Mouse (Mus musculus) CD4-positive helper T cell, adult 2 months (primary cell): ENCODE measurements around the gene Olfr765.
A peak's percentile ranks its signal among the peaks of the same experiment; 100 is the strongest.
"Not testable (repeated sequence)": the region's sequence is repeated elsewhere in the genome, so short reads cannot be mapped to it uniquely, and the experiment has no call there.

Source experiments
- DNase-seq: peaks from one replicate; pipeline ENCODE4 v3.0.0-alpha.2; 2012; ENCODE audit warnings: low read depth, missing footprints, low spot score

Gene Olfr765

GRCm38 (mm10) chr10:129049898-129050297 is at the start of gene Olfr765:
Gene Olfr765 (minus strand): TSS chr10:129049998.
- DNase-seq: not testable (repeated sequence)

- no peak for DNase-seq
Measured at GRCm38 (mm10) chr10:129099275-129099674, 49.5 kb upstream of the Olfr765 start, which contains the start of gene Olfr768. Gene Olfr768 (minus strand): TSS chr10:129099375.

GRCm38 (mm10) chr10:129082810-129083209 is 33.0 kb upstream of the Olfr765 start, which contains the start of gene Olfr767:
Gene Olfr767 (minus strand): TSS chr10:129082910.
- not testable (repeated sequence) for DNase-seq

DNA sequence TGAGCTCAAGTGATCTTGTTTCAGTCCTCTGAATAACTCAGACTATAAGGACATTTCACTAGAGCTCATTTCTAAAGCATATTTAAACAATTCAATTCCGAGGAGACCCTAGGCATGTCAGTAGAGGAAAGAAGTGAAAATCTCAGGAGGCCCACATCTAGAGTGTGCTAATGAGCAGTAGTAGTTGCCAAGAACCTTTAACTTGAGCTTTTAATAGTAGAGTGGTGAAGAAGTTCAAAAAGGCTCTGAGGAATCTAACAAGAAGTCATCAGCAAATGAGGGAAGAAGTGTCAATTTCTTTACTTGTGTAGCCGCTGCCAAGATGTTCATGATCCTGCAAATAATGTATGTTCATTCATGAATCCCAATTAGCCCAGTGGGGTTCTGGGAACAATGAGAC is 19.1 kb upstream of the Olfr765 start, which contains the start of gene Olfr766-ps1:
TSS of gene Olfr766-ps1 (minus strand) at position 101 of the 400 bp plus-strand sequence.
- DNase-seq: no peak

DNA sequence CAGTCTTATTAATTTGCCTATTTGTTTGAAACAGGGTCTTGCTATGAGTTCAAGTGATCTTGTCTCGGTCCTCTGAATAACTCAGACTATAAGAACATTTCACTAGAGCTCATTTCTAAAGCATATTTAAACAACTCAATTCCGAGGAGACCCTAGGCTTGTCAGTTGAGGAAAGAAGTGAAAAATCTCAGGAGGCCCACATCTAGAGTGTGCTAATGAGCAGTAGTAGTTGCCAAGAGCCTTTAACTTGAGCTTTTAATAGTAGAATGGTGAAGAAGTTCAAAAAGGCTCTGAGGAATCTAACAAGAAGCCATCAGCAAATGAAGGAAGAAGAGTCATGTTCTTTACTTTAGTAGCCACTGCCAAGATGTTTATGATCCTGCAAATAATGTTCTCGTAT is 10.0 kb downstream of the Olfr765 start, which contains the start of gene Olfr764-ps1:
TSS of gene Olfr764-ps1 (minus strand) at position 101 of the 400 bp plus-strand sequence.
- no peak for DNase-seq

DNA sequence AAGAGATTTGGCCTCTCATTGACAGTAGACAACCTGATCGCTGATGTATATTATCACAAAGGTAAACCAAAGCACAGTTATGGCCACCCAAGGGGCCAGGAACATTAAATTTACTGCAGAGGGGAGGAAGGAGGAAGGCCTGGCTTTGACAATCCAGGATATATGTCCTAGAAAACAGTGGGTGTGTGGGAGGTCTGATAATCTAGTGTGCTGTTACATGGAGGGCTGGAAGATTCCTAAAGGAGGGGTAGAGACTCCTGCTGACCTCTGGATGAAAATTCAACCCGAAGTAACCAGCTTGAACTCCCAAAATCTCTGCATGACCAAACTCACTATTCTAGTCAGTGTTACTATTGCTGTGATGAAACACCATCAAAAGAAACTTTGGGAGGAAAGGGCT is 21.5 kb downstream of the Olfr765 start:
- no peak for DNase-seq

- peak; percentile 34 for DNase-seq
Measured at GRCm38 (mm10) chr10:129026018-129026662, 23.7 kb downstream of the Olfr765 start.

DNA sequence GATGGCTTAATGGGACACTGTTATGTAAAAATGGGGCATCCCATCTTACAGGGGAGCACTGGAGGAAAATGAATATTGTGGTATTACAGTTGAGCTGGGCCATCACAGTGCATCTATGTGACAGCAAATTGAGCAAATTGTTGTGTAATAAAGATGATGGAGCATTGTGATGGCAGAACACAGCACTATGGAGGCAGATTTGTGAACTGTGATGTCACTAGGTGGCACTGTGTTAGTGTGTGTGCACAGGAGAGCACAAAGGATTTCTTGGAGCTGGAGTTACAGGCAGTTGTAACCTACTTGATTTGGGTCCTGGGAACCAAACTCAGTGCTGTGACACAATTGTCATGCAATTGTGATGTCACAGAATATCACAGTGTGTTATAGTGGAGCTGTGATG is 26.5 kb downstream of the Olfr765 start:
- DNase-seq: no peak

DNA sequence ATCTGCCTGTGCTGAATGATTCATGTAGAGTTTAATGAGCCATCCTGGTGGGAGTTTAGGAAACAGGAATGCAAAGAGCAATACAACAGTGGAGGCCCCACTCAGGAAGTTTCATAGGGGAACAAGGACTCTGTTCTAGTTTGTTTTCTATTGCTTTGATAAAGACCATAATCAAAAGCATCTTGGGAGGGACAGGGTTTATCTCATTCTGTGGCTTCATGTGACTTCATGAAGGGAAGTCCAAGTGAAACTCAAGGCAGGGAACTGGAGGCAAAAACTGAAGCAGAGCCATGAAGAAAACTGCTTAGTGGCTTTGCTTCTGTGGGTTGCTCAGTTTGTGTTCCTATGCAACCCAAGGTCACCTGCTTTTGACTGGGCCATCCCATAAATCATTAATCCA is 35.3 kb downstream of the Olfr765 start:
- no peak for DNase-seq

DNA sequence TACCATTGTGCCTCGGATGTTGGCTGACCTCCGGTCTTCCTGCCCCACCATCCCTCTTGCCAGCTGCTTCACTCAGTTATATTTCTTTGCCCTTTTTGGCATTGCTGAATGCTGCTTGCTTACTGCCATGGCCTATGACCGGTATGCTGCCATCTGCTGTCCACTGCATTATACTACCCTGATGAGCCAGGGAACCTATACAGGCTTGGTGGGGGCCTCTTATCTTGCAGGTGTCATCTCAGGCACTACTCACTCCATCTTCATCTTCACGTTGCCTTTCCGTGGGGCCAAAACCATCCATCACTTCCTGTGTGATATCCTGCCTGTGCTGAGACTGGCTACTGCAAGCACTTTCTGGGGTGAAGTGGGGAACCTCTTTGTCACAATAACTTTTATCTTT is 38.3 kb downstream of the Olfr765 start:
- DNase-seq: not testable (repeated sequence)

DNA sequence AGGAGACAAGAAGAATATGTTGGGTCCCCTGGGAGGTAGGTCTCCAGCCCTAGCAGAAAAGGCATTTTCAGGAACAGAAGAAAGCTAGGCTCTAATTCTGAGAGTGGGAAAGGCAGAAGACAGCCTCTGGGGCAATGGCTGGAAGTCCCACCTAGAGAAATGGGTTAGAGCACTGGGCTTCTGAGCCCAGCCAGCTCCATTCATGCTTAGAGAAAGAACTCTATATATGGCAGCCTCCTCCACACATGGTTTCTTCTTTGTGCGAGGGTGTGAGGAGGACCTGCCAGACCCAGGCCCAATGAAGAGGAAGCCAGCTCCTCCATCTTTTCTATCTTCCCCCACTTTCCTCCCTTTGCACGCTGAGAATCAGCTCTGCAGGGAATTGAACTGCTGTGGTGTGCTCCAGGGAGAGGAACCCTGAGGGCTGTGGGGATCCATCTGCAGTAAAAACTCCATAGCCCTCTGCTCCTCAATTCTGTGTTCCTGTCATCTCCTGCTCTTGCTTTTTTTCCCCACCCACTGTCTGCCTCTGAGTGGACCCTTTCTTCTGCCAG is 39.4 kb downstream of the Olfr765 start, which contains the start of gene Olfr763:
TSS of gene Olfr763 (plus strand) at position 504 of the 554 bp plus-strand sequence.
- no peak for DNase-seq

DNA sequence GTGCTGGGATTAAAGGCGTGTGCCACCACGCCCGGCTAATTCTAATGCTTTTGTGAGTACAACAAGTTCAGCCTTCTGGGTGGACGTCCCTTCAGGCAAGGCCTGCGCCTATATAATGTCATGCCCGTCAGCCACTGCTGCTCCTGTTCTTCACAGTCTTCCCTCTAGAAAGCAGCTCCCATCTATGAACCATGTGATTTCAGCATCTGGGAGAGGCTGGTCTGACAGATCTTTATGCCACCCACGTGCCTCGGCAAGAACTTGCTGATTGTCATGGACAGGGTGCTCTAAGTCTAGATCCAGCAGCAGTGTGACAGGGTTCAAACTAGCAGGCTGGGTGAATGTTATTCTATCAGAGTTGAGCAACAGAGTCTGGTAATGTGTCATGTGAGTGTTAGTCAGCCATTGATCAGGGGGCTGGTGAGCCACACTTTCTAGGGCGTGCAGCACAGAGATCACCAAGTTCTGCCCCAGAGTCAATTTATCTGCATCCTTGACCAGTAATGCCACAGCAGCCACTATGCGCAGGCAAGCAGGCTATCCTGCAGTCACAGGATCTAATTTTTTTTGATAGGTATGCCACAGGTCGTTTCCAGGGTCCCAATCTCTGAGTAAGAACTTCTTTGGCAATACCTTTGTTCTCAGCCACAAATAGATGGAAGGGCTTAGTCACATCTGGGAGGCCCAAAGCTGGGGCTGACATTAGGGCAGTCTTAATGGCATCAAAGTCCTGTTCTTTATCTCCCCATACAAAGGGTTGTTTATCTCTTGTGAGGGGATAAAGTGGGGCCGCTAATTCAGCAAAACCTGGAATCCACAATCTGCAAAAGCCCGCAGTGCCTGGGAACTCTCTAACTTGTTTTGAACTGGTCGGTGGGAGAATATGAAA is 45.5 kb downstream of the Olfr765 start:
- DNase-seq: no peak

- DNase-seq: no peak
Measured at GRCm38 (mm10) chr10:128996523-128997040, 53.2 kb downstream of the Olfr765 start.

GRCm38 (mm10) chr10:128995796-128996195 is 54.0 kb downstream of the Olfr765 start:
- DNase-seq: no peak
